Mouse (Mus musculus): ENCODE measurements around the gene Olfr692. TPM values are rescaled to one million over a fixed set of nuclear protein-coding genes. Genes with fewer than 3 reads are reported as not detected.
"Not testable (repeated sequence)": the region's sequence is repeated elsewhere in the genome, so short reads cannot be mapped to it uniquely, and the experiment has no call there.

The Olfr692 gene
- not detected in 2 replicates for polyA plus RNA-seq (2015; fragmentation: Nextera tagmentation; extraction: Ambion mirVana)

- Histone ChIP-seq H3K4me3 (ENCODE audit: low read length) (no peak within 1 kb of the TSS), H3K27ac (ENCODE audit: low read length) (no peak within 1 kb of the TSS), H3K4me1 (ENCODE audit: control insufficient read depth, insufficient read depth, low read length) (no peaks in the 10 kb centered on the region), H3K27me3 (ENCODE audit: control insufficient read depth, insufficient read depth, low read length) (no peaks in the 10 kb centered on the region), H3K9ac (ENCODE audit: low read length) (no peak within 1 kb of the TSS), H3K36me3 (ENCODE audit: control insufficient read depth, insufficient read depth) (peaks cover 3% of the 10 kb centered on the region; the same call in 1 of the 2 replicates), H3K9me3 (replicated peaks; ENCODE audit: control insufficient read depth, low read length) (no peaks in the 10 kb centered on the region), H3K4me2 (ENCODE audit: low read depth, low read length) (no peak within 1 kb of the TSS)
- WGBS = 91% methylated on average over 1 of the region's 1 CpGs
- ATAC-seq (replicated peaks; ENCODE audit: extremely low read depth, insufficient read depth, low FRiP score) = no peak
These were observed at the start of gene Olfr692 for GRCm38 (mm10) chr7:105367930-105368329. Gene Olfr692, plus strand, starts transcription at chr7:105368230.

- Histone ChIP-seq H3K36me3 (ENCODE audit: control insufficient read depth, insufficient read depth) (no peaks in the 10 kb centered on the region), H3K4me3 (ENCODE audit: low read length) (no peak overlapping the region), H3K9ac (ENCODE audit: low read length) (no peak overlapping the region), H3K27me3 (ENCODE audit: control insufficient read depth, insufficient read depth, low read length) (no peaks in the 10 kb centered on the region), H3K27ac (ENCODE audit: low read length) (no peak overlapping the region), H3K4me1 (ENCODE audit: control insufficient read depth, insufficient read depth, low read length) (no peaks in the 10 kb centered on the region), H3K9me3 (replicated peaks; ENCODE audit: control insufficient read depth, low read length) (no peaks in the 10 kb centered on the region), H3K4me2 (ENCODE audit: low read depth, low read length) (no peak overlapping the region)
- WGBS = 56% methylated on average over 2 of the region's 2 CpGs
- ATAC-seq (replicated peaks; ENCODE audit: extremely low read depth, insufficient read depth, low FRiP score) = no peak
These were observed 42.7 kb upstream of the Olfr692 start for GRCm38 (mm10) chr7:105325302-105325701.

- WGBS = 69% methylated on average over 1 of the region's 1 CpGs
These were observed 34.0 kb upstream of the Olfr692 start, which contains the start of gene Olfr690 for GRCm38 (mm10) chr7:105334004-105334403. Gene Olfr690, minus strand, starts transcription at chr7:105334104.

GRCm38 (mm10) chr7:105342170-105342569, 25.9 kb upstream of the Olfr692 start, which contains the start of gene Olfr691:
Gene Olfr691, minus strand, starts transcription at chr7:105342270.
- no peaks in the 10 kb centered on the region for H3K9me3 ChIP-seq (replicated peaks; ENCODE audit: control insufficient read depth, low read length)
- H3K27ac ChIP-seq (ENCODE audit: low read length) = no peak within 1 kb of the TSS
- H3K9ac ChIP-seq (ENCODE audit: low read length) = no peak within 1 kb of the TSS
- no peaks in the 10 kb centered on the region for H3K36me3 ChIP-seq (ENCODE audit: control insufficient read depth, insufficient read depth)
- H3K4me2 ChIP-seq (ENCODE audit: low read depth, low read length) = no peak within 1 kb of the TSS
- ATAC-seq (replicated peaks; ENCODE audit: extremely low read depth, insufficient read depth, low FRiP score) = no peak
- no peaks in the 10 kb centered on the region for H3K27me3 ChIP-seq (ENCODE audit: control insufficient read depth, insufficient read depth, low read length)
- no peak within 1 kb of the TSS for H3K4me3 ChIP-seq (ENCODE audit: low read length)
- no peaks in the 10 kb centered on the region for H3K4me1 ChIP-seq (ENCODE audit: control insufficient read depth, insufficient read depth, low read length)
- WGBS = 39% methylated on average over 1 of the region's 1 CpGs

More at GRCm38 (mm10) chr7:105334004-105334403, 34.0 kb upstream of the Olfr692 start, which contains the start of gene Olfr690:
- H3K36me3 ChIP-seq (ENCODE audit: control insufficient read depth, insufficient read depth) = no peaks in the 10 kb centered on the region
- no peak within 1 kb of the TSS for H3K4me2 ChIP-seq (ENCODE audit: low read depth, low read length)
- no peak within 1 kb of the TSS for H3K9ac ChIP-seq (ENCODE audit: low read length)
- no peaks in the 10 kb centered on the region for H3K4me1 ChIP-seq (ENCODE audit: control insufficient read depth, insufficient read depth, low read length)
- H3K9me3 ChIP-seq (replicated peaks; ENCODE audit: control insufficient read depth, low read length) = no peaks in the 10 kb centered on the region
- ATAC-seq (replicated peaks; ENCODE audit: extremely low read depth, insufficient read depth, low FRiP score) = no peak
- no peaks in the 10 kb centered on the region for H3K27me3 ChIP-seq (ENCODE audit: control insufficient read depth, insufficient read depth, low read length)
- H3K4me3 ChIP-seq (ENCODE audit: low read length) = no peak within 1 kb of the TSS
- no peak within 1 kb of the TSS for H3K27ac ChIP-seq (ENCODE audit: low read length)

- ATAC-seq (replicated peaks; ENCODE audit: extremely low read depth, insufficient read depth, low FRiP score) = no peak
- H3K36me3 ChIP-seq (ENCODE audit: control insufficient read depth, insufficient read depth) = no peaks in the 10 kb centered on the region
- 80% methylated on average over 2 of the region's 2 CpGs for WGBS
- no peaks in the 10 kb centered on the region for H3K27me3 ChIP-seq (ENCODE audit: control insufficient read depth, insufficient read depth, low read length)
- no peak overlapping the region for H3K4me3 ChIP-seq (ENCODE audit: low read length)
- H3K4me1 ChIP-seq (ENCODE audit: control insufficient read depth, insufficient read depth, low read length) = no peaks in the 10 kb centered on the region
- H3K27ac ChIP-seq (ENCODE audit: low read length) = no peak overlapping the region
- no peaks in the 10 kb centered on the region for H3K9me3 ChIP-seq (replicated peaks; ENCODE audit: control insufficient read depth, low read length)
- H3K4me2 ChIP-seq (ENCODE audit: low read depth, low read length) = no peak overlapping the region
- H3K9ac ChIP-seq (ENCODE audit: low read length) = no peak overlapping the region
These were observed 25.3 kb upstream of the Olfr692 start for GRCm38 (mm10) chr7:105342752-105343151.

- not testable (repeated sequence) for H3K4me2 ChIP-seq (ENCODE audit: low read depth, low read length); H3K4me1 ChIP-seq (ENCODE audit: control insufficient read depth, insufficient read depth, low read length); ATAC-seq (replicated peaks; ENCODE audit: extremely low read depth, insufficient read depth, low FRiP score); H3K9me3 ChIP-seq (replicated peaks; ENCODE audit: control insufficient read depth, low read length); H3K27ac ChIP-seq (ENCODE audit: low read length); H3K36me3 ChIP-seq (ENCODE audit: control insufficient read depth, insufficient read depth); H3K9ac ChIP-seq (ENCODE audit: low read length); H3K27me3 ChIP-seq (ENCODE audit: control insufficient read depth, insufficient read depth, low read length); H3K4me3 ChIP-seq (ENCODE audit: low read length)
- no CpG with 5 or more reads among the region's 5 CpGs for WGBS
These were observed 12.0 kb upstream of the Olfr692 start for GRCm38 (mm10) chr7:105356064-105356463.

- 86% methylated on average over 1 of the region's 2 CpGs for WGBS
- H3K4me1 ChIP-seq (ENCODE audit: control insufficient read depth, insufficient read depth, low read length); H3K4me3 ChIP-seq (ENCODE audit: low read length); H3K27me3 ChIP-seq (ENCODE audit: control insufficient read depth, insufficient read depth, low read length); H3K36me3 ChIP-seq (ENCODE audit: control insufficient read depth, insufficient read depth); H3K27ac ChIP-seq (ENCODE audit: low read length); ATAC-seq (replicated peaks; ENCODE audit: extremely low read depth, insufficient read depth, low FRiP score); H3K9ac ChIP-seq (ENCODE audit: low read length); H3K4me2 ChIP-seq (ENCODE audit: low read depth, low read length); H3K9me3 ChIP-seq (replicated peaks; ENCODE audit: control insufficient read depth, low read length): not testable (repeated sequence)
These were observed 11.5 kb upstream of the Olfr692 start for GRCm38 (mm10) chr7:105356487-105356886.

- Histone ChIP-seq H3K4me2 (ENCODE audit: low read depth, low read length) (no peak overlapping the region), H3K9me3 (replicated peaks; ENCODE audit: control insufficient read depth, low read length) (no peaks in the 10 kb centered on the region), H3K4me3 (ENCODE audit: low read length) (no peak overlapping the region), H3K27me3 (ENCODE audit: control insufficient read depth, insufficient read depth, low read length) (no peaks in the 10 kb centered on the region), H3K36me3 (ENCODE audit: control insufficient read depth, insufficient read depth) (no peaks in the 10 kb centered on the region), H3K27ac (ENCODE audit: low read length) (no peak overlapping the region), H3K4me1 (ENCODE audit: control insufficient read depth, insufficient read depth, low read length) (no peaks in the 10 kb centered on the region), H3K9ac (ENCODE audit: low read length) (no peak overlapping the region)
- no peak for ATAC-seq (replicated peaks; ENCODE audit: extremely low read depth, insufficient read depth, low FRiP score)
- WGBS = 65% methylated on average over 2 of the region's 2 CpGs
These were observed 6.3 kb upstream of the Olfr692 start for GRCm38 (mm10) chr7:105361713-105362112.

GRCm38 (mm10) chr7:105367268-105367667, 762 bp upstream of the Olfr692 start:
- Histone ChIP-seq H3K4me1 (ENCODE audit: control insufficient read depth, insufficient read depth, low read length) (no peaks in the 10 kb centered on the region), H3K36me3 (ENCODE audit: control insufficient read depth, insufficient read depth) (peaks cover 3% of the 10 kb centered on the region; the same call in 1 of the 2 replicates), H3K9me3 (replicated peaks; ENCODE audit: control insufficient read depth, low read length) (no peaks in the 10 kb centered on the region), H3K4me3 (ENCODE audit: low read length) (no peak overlapping the region), H3K27ac (ENCODE audit: low read length) (no peak overlapping the region), H3K27me3 (ENCODE audit: control insufficient read depth, insufficient read depth, low read length) (no peaks in the 10 kb centered on the region), H3K4me2 (ENCODE audit: low read depth, low read length) (no peak overlapping the region), H3K9ac (ENCODE audit: low read length) (no peak overlapping the region)
- 76% methylated on average over 5 of the region's 5 CpGs for WGBS
- ATAC-seq (replicated peaks; ENCODE audit: extremely low read depth, insufficient read depth, low FRiP score) = no peak

Measured in heart, embryonic 16.5 days (tissue).